ENCODE assay signal across 19 mouse cellular contexts in genomic region chr2:4036153-4036589, GRCm38 (mm10). TPM values are rescaled to one million over a fixed set of nuclear protein-coding genes. Genes with fewer than 3 reads are reported as not detected.
DNase-seq lines count a peak whose midpoint lies in the region; ATAC-seq lines count a peak whose summit lies in the region.
"Had no signal": no experiment of that assay in that cellular context is flagged by ENCODE, and none has a peak within 500 bp of the region (broad histone marks: within the 10 kb centered on the region; RNA-seq: fewer than 3 reads in every experiment).

No protein-coding gene starts in this region.

- H3K27me3 ChIP-seq in forebrain, embryonic 13.5 days: no peaks in the 10 kb centered on the region
- no peaks in the 10 kb centered on the region for H3K27me3 ChIP-seq in forebrain, embryonic 11.5 days (ENCODE audit: control insufficient read depth, insufficient read depth, low read length)
- H3K27me3 ChIP-seq in midbrain, embryonic 16.5 days (ENCODE audit: control insufficient read depth, insufficient read depth, low read depth, low read length): no peaks in the 10 kb centered on the region
- no peaks in the 10 kb centered on the region for H3K27me3 ChIP-seq in midbrain, embryonic 11.5 days (ENCODE audit: control insufficient read depth, insufficient read depth, low read length)
- H3K27me3 ChIP-seq: heart, embryonic 13.5 days; hindbrain, embryonic 15.5 days; liver, embryonic 12.5 days had no signal

- peaks cover 4% of the 10 kb centered on the region for H3K9me3 ChIP-seq in forebrain, embryonic 13.5 days (replicated peaks)
- no peaks in the 10 kb centered on the region for H3K9me3 ChIP-seq in forebrain, embryonic 11.5 days (ENCODE audit: control insufficient read depth, low read length)
- H3K9me3 ChIP-seq in midbrain, embryonic 16.5 days (replicated peaks; ENCODE audit: control insufficient read depth, low read length, poor library complexity, severe bottlenecking): no peaks in the 10 kb centered on the region
- no peaks in the 10 kb centered on the region for H3K9me3 ChIP-seq in midbrain, embryonic 11.5 days (ENCODE audit: control insufficient read depth, low read length)
- H3K9me3 ChIP-seq: G1E; heart, embryonic 13.5 days; hindbrain, embryonic 15.5 days; liver, embryonic 12.5 days had no signal

- ATAC-seq in forebrain, embryonic 13.5 days: peak; percentile 41; the same call in 1 of the 2 replicates
- ATAC-seq in forebrain, embryonic 11.5 days (replicated peaks; ENCODE audit: low FRiP score): no peak
- no peak; the same call in 1 of the 2 replicates for ATAC-seq in midbrain, embryonic 16.5 days
- no peak for ATAC-seq in midbrain, embryonic 11.5 days (ENCODE audit: low FRiP score)
- ATAC-seq: CD4-positive, CD25-positive, alpha-beta regulatory T cell, adult 4 months; liver, embryonic 12.5 days; midbrain, embryonic 13.5 days had no signal

- no peak overlapping the region; the same call in 1 of the 2 replicates for H3K27ac ChIP-seq in forebrain, embryonic 13.5 days
- no peak overlapping the region for H3K27ac ChIP-seq in forebrain, embryonic 11.5 days (ENCODE audit: low read depth, low read length)
- peak overlapping the region; percentile 55; the same call in 1 of the 2 replicates for H3K27ac ChIP-seq in midbrain, embryonic 16.5 days (ENCODE audit: low read length)
- no peak overlapping the region for H3K27ac ChIP-seq in midbrain, embryonic 11.5 days (ENCODE audit: low read depth, low read length)
- H3K27ac ChIP-seq: heart, embryonic 13.5 days; hindbrain, embryonic 15.5 days; liver, embryonic 12.5 days; macrophage; midbrain, embryonic 13.5 days had no signal

- WGBS in forebrain, embryonic 13.5 days: 75% methylated on average over 4 of the region's 4 CpGs
- WGBS in forebrain, embryonic 11.5 days: 89% methylated on average over 4 of the region's 4 CpGs
- 49% methylated on average over 4 of the region's 4 CpGs for WGBS in midbrain, embryonic 16.5 days
- WGBS in midbrain, embryonic 11.5 days: 85% methylated on average over 4 of the region's 4 CpGs

- H3K9ac ChIP-seq in forebrain, embryonic 13.5 days: no peak overlapping the region
- no peak overlapping the region for H3K9ac ChIP-seq in forebrain, embryonic 11.5 days (ENCODE audit: low read length)
- no peak overlapping the region for H3K9ac ChIP-seq in midbrain, embryonic 16.5 days (ENCODE audit: low read depth, low read length)
- H3K9ac ChIP-seq in midbrain, embryonic 11.5 days (ENCODE audit: low read length): no peak overlapping the region
- H3K9ac ChIP-seq: heart, embryonic 13.5 days; hindbrain, embryonic 15.5 days; liver, embryonic 12.5 days; lung, embryonic 14.5 days; midbrain, embryonic 13.5 days had no signal

- DNase-seq in forebrain, embryonic 11.5 days (ENCODE audit: low spot score): no peak
- peak; percentile 22 for DNase-seq in layer of hippocampus, adult 9-11 months
- no peak for DNase-seq in layer of hippocampus, adult 11-12 months (ENCODE audit: low spot score)
- DNase-seq in midbrain, embryonic 11.5 days (ENCODE audit: low spot score, missing footprints): no peak
- no peak for DNase-seq in spleen, postnatal 14 days (ENCODE audit: low spot score in 2 of 2)
- no peak for DNase-seq in cerebellum, postnatal 4 days (ENCODE audit: low spot score in 2 of 2)
- DNase-seq: heart, postnatal 36 days; kidney, adult 11 months; kidney, postnatal 14 days; lung, embryonic 14.5 days had no signal

- no peak overlapping the region for H3K4me3 ChIP-seq in forebrain, embryonic 13.5 days
- no peak overlapping the region for H3K4me3 ChIP-seq in forebrain, embryonic 11.5 days (ENCODE audit: low read depth, low read length)
- no peak overlapping the region for H3K4me3 ChIP-seq in midbrain, embryonic 16.5 days (ENCODE audit: low read depth, low read length)
- H3K4me3 ChIP-seq in midbrain, embryonic 11.5 days (ENCODE audit: low read depth, low read length): no peak overlapping the region
- H3K4me3 ChIP-seq: heart, embryonic 13.5 days; hindbrain, embryonic 15.5 days; liver, embryonic 12.5 days; midbrain, embryonic 13.5 days had no signal

- H3K36me3 ChIP-seq in forebrain, embryonic 13.5 days (ENCODE audit: poor library complexity, severe bottlenecking): no peaks in the 10 kb centered on the region
- no peaks in the 10 kb centered on the region for H3K36me3 ChIP-seq in forebrain, embryonic 11.5 days (ENCODE audit: control insufficient read depth, insufficient read depth, low read length)
- no peaks in the 10 kb centered on the region for H3K36me3 ChIP-seq in midbrain, embryonic 16.5 days (ENCODE audit: control insufficient read depth, insufficient read depth, low read length)
- H3K36me3 ChIP-seq in midbrain, embryonic 11.5 days (ENCODE audit: control insufficient read depth, insufficient read depth, low read length): no peaks in the 10 kb centered on the region
- H3K36me3 ChIP-seq: G1E; heart, embryonic 13.5 days; hindbrain, embryonic 15.5 days; liver, embryonic 12.5 days; midbrain, embryonic 13.5 days had no signal

- H3K4me2 ChIP-seq in forebrain, embryonic 13.5 days: no peak overlapping the region
- H3K4me2 ChIP-seq in forebrain, embryonic 11.5 days (ENCODE audit: low read depth, low read length, severe bottlenecking): no peak overlapping the region
- no peak overlapping the region for H3K4me2 ChIP-seq in midbrain, embryonic 16.5 days (ENCODE audit: low read length)
- H3K4me2 ChIP-seq in midbrain, embryonic 11.5 days: no peak overlapping the region
- H3K4me2 ChIP-seq: heart, embryonic 13.5 days; hindbrain, embryonic 15.5 days; liver, embryonic 12.5 days; lung, embryonic 14.5 days; midbrain, embryonic 13.5 days had no signal

- H3K4me1 ChIP-seq in forebrain, embryonic 13.5 days: peaks cover 11% of the 10 kb centered on the region
- H3K4me1 ChIP-seq in forebrain, embryonic 11.5 days (replicated peaks; ENCODE audit: control insufficient read depth, insufficient read depth, low read length): no peaks in the 10 kb centered on the region
- no peaks in the 10 kb centered on the region for H3K4me1 ChIP-seq in midbrain, embryonic 16.5 days (ENCODE audit: control insufficient read depth, insufficient read depth, low read length)
- peaks cover under 1% of the 10 kb centered on the region; the same call in 1 of the 2 replicates for H3K4me1 ChIP-seq in midbrain, embryonic 11.5 days (ENCODE audit: control insufficient read depth, insufficient read depth, low read length)
- H3K4me1 ChIP-seq: heart, embryonic 13.5 days; hindbrain, embryonic 15.5 days; liver, embryonic 12.5 days had no signal

RNA-seq across cellular contexts. Expression of gene Frmd4a, which starts 18.7 kb away (rescaled TPM):
- 39.5 and 42.6 TPM in 2 replicates for polyA plus RNA-seq in forebrain, embryonic 13.5 days (2015; fragmentation: Nextera tagmentation; extraction: Ambion mirVana)
- polyA plus RNA-seq in forebrain, embryonic 11.5 days (2014; fragmentation: Nextera tagmentation; extraction: Ambion mirVana): 44.0 and 50.3 TPM in 2 replicates
- polyA plus RNA-seq in midbrain, embryonic 16.5 days (2015; fragmentation: Nextera tagmentation; extraction: Ambion mirVana): 56.0 and 63.8 TPM in 2 replicates
- polyA plus RNA-seq in midbrain, embryonic 11.5 days (2014; fragmentation: Nextera tagmentation; extraction: Ambion mirVana): 35.2 and 35.9 TPM in 2 replicates
